Mouse (Mus musculus) kidney, adult 2 months (tissue): ENCODE measurements around the gene Abl2.

ENCODE experiments used
- CTCF ChIP-seq: fragments of 200-500 bp; conservative IDR thresholded peaks from 2 replicates; pipeline ENCODE4 v1.5.1; 2011; ENCODE audit warnings: low read depth, mild to moderate bottlenecking, control low read depth, low read length, moderate library complexity, mixed read lengths; ENCODE audit not compliant: insufficient read depth, insufficient read length
- POLR2A ChIP-seq: fragments of 200-500 bp; IDR thresholded peaks from one replicate; pipeline ENCODE4 v1.6.1; 2011; ENCODE audit warnings: low read depth, low read length, control low read depth

- TF ChIP-seq CTCF, result no peak
- TF ChIP-seq POLR2A, result no peak
Measured at GRCm38 (mm10) chr1:156589811-156590305, 31.3 kb downstream of the Abl2 start.
